Mouse (Mus musculus) erythroblast, embryonic 14.5 days (primary cell): ENCODE results near the gene B4galt5. TPM values are rescaled to one million over a fixed set of nuclear protein-coding genes. Genes with fewer than 3 reads are reported as not detected.

ENCODE experiments used
- H3K27me3 ChIP-seq: 2 replicates; pipeline ENCODE4 v1.6.1; 2012; ENCODE audit warnings: inconsistent platforms; ENCODE audit not compliant: control insufficient read depth
- H3K36me3 ChIP-seq: 2 replicates; pipeline ENCODE4 v1.6.1; 2012; ENCODE audit warnings: mild to moderate bottlenecking, inconsistent platforms; ENCODE audit not compliant: control insufficient read depth
- H3K4me1 ChIP-seq: 2 replicates; pipeline ENCODE4 v1.6.1; 2012; ENCODE audit warnings: inconsistent platforms; ENCODE audit not compliant: control insufficient read depth
- H3K4me3 ChIP-seq: replicated peaks from 2 replicates; pipeline ENCODE3; 2012; ENCODE audit warnings: moderate library complexity, mild to moderate bottlenecking, inconsistent platforms
- H3K9me3 ChIP-seq: 2 replicates; pipeline ENCODE4 v1.6.1; 2012; ENCODE audit warnings: low read length, inconsistent platforms, mixed read lengths; ENCODE audit not compliant: control insufficient read depth
- GATA1 ChIP-seq: IDR thresholded peaks from 2 replicates; pipeline ENCODE4 v1.6.1; 2012; ENCODE audit warnings: low read length, inconsistent platforms, mixed read lengths
- TAL1 ChIP-seq: IDR thresholded peaks from 3 replicates; pipeline ENCODE4 v1.6.1; 2012; ENCODE audit warnings: low read length, inconsistent platforms, mixed read lengths
- polyA plus RNA-seq: library from polyadenylated mRNA; stranded (reverse); fragments of >175 nt; gene quantifications from 2 replicates; pipeline ENCODE4 v1.2.3, GENCODE M21; 2012

B4galt5 gene
- polyA plus RNA-seq, 1 experiment, result 0.28 TPM

- no peak overlapping the region for H3K4me3 ChIP-seq
- H3K36me3 ChIP-seq, result no peaks in the 10 kb centered on the region
- peaks cover 83% of the 10 kb centered on the region for H3K27me3 ChIP-seq
- peaks cover 57% of the 10 kb centered on the region for H3K4me1 ChIP-seq
- H3K9me3 ChIP-seq, result peaks cover 12% of the 10 kb centered on the region
- no peak for TF ChIP-seq GATA1
- no peak for TF ChIP-seq TAL1
Measured at GRCm38 (mm10) chr2:167350126-167350650, 1.2 kb upstream of the B4galt5 start.

GRCm38 (mm10) chr2:167349283-167349936 lies 427 bp upstream of the B4galt5 start:
- H3K36me3 ChIP-seq, result no peaks in the 10 kb centered on the region
- H3K9me3 ChIP-seq, result peaks cover 12% of the 10 kb centered on the region
- H3K27me3 ChIP-seq, result peaks cover 91% of the 10 kb centered on the region
- H3K4me1 ChIP-seq, result peaks cover 65% of the 10 kb centered on the region
- H3K4me3 ChIP-seq, result peak overlapping the region; percentile 68
- TF ChIP-seq TAL1, result no peak
- no peak for TF ChIP-seq GATA1

- peaks cover 79% of the 10 kb centered on the region for H3K4me1 ChIP-seq
- no peaks in the 10 kb centered on the region for H3K36me3 ChIP-seq
- TF ChIP-seq TAL1 (no peak), GATA1 (no peak)
- H3K9me3 ChIP-seq, result peaks cover 12% of the 10 kb centered on the region
- peaks cover 89% of the 10 kb centered on the region for H3K27me3 ChIP-seq
- peak overlapping the region; percentile 68 for H3K4me3 ChIP-seq
Measured at GRCm38 (mm10) chr2:167347991-167348375, 1.0 kb downstream of the B4galt5 start.

GRCm38 (mm10) chr2:167347361-167347760 lies 1.6 kb downstream of the B4galt5 start:
- Histone ChIP-seq H3K4me1 (peaks cover 85% of the 10 kb centered on the region), H3K4me3 (peak overlapping the region; percentile 68), H3K36me3 (no peaks in the 10 kb centered on the region), H3K27me3 (peaks cover 83% of the 10 kb centered on the region), H3K9me3 (peaks cover 12% of the 10 kb centered on the region)
- TF ChIP-seq GATA1 (no peak), TAL1 (no peak)

GRCm38 (mm10) chr2:167345508-167346164 lies 3.3 kb downstream of the B4galt5 start:
- no peaks in the 10 kb centered on the region; the same call in 1 of the 2 replicates for H3K36me3 ChIP-seq
- H3K4me3 ChIP-seq, result no peak overlapping the region
- H3K9me3 ChIP-seq, result peaks cover 12% of the 10 kb centered on the region
- peaks cover 91% of the 10 kb centered on the region for H3K4me1 ChIP-seq
- H3K27me3 ChIP-seq, result peaks cover 71% of the 10 kb centered on the region
- TF ChIP-seq TAL1, result no peak
- no peak for TF ChIP-seq GATA1

- Histone ChIP-seq H3K36me3 (no peaks in the 10 kb centered on the region; the same call in 1 of the 2 replicates), H3K4me1 (peaks cover 90% of the 10 kb centered on the region), H3K9me3 (peaks cover 12% of the 10 kb centered on the region), H3K27me3 (peaks cover 64% of the 10 kb centered on the region), H3K4me3 (peak overlapping the region; percentile 52)
- TF ChIP-seq GATA1, result no peak
- no peak for TF ChIP-seq TAL1
Measured at GRCm38 (mm10) chr2:167344871-167345507, 4.0 kb downstream of the B4galt5 start.

GRCm38 (mm10) chr2:167343369-167344140 lies 5.4 kb downstream of the B4galt5 start:
- Histone ChIP-seq H3K36me3 (no peaks in the 10 kb centered on the region; the same call in 1 of the 2 replicates), H3K4me3 (peak overlapping the region; percentile 52), H3K9me3 (peaks cover 9% of the 10 kb centered on the region; the same call in 1 of the 2 replicates), H3K4me1 (peaks cover 84% of the 10 kb centered on the region), H3K27me3 (peaks cover 50% of the 10 kb centered on the region)
- peak; percentile 98 for TF ChIP-seq GATA1
- peak; percentile 94 for TF ChIP-seq TAL1

- Histone ChIP-seq H3K9me3 (peaks cover 6% of the 10 kb centered on the region; the same call in 1 of the 2 replicates), H3K4me1 (peaks cover 84% of the 10 kb centered on the region), H3K4me3 (no peak overlapping the region), H3K27me3 (peaks cover 43% of the 10 kb centered on the region), H3K36me3 (no peaks in the 10 kb centered on the region; the same call in 1 of the 2 replicates)
- no peak for TF ChIP-seq TAL1
- TF ChIP-seq GATA1, result no peak
Measured at GRCm38 (mm10) chr2:167342876-167343275, 6.1 kb downstream of the B4galt5 start.
